Mouse (Mus musculus): ENCODE measurements around the gene Zfp811. TPM values are rescaled to one million over a fixed set of nuclear protein-coding genes. Genes with fewer than 3 reads are reported as not detected.

The Zfp811 gene
- polyA plus RNA-seq, 1 experiment from 2014 or later: 43.4 TPM

DNA sequence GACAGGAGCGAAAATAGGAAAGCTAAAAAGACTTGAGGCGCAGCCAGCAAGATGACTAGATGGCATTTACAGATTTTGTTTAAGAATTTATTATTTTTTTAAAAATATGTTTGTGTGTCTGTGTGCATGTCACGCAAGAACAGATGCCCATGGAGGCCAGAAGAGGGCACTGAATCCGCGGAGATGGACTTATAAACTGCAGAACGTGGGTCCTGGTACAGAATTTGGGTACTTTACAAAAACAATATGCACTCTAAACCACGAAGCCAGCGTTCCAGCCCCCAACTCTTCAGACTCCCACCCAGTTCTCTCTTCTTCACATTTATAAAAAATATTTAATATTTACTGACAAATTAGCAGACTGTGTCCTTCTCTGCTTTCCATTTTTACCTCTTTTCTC, 20.5 kb downstream of the Zfp811 start:
- WGBS: 73% methylated on average over 8 of the region's 8 CpGs
- Histone ChIP-seq H3K9me3 (no peaks in the 10 kb centered on the region), H3K4me3 (no peak overlapping the region), H3K4me1 (peaks cover 20% of the 10 kb centered on the region), H3K27me3 (replicated peaks) (no peaks in the 10 kb centered on the region), H3K9ac (no peak overlapping the region), H3K36me3 (peaks cover 16% of the 10 kb centered on the region), H3K4me2 (replicated peaks) (peak overlapping the region; percentile 68; the same call in 1 of the 2 replicates), H3K27ac (no peak overlapping the region)
- no peak for ATAC-seq (ENCODE audit: low FRiP score, low read depth)

DNA sequence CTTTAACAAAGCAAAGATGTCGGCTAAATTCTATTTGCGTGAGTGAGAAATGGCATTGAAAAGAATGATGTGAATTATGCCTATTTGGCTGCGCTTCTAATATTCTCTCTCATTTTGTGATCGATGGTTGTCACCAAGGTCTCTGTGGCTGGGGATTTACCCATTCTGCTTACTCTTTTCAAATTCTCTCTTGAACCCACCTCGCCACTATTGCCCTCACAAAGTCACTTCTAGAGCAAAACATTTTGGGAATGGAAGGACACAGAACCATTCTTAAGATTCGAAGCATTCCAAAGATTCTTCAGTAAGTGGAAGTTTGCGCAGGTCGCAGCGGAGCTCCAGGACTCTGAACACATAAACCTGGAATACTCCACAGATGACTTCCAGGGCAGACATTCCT, 21.2 kb downstream of the Zfp811 start:
- H3K27me3 ChIP-seq (replicated peaks): no peaks in the 10 kb centered on the region
- H3K4me2 ChIP-seq (replicated peaks): peak overlapping the region; percentile 68
- ATAC-seq (ENCODE audit: low FRiP score, low read depth): 0 out of 2 replicates have a peak, but pooled peaks have one; percentile 1
- peaks cover 6% of the 10 kb centered on the region; the same call in 1 of the 2 replicates for H3K9me3 ChIP-seq
- H3K9ac ChIP-seq: 0 out of 2 replicates have a peak overlapping the region, but pooled peaks have one; percentile 41
- WGBS: 13% methylated on average over 9 of the region's 9 CpGs
- no peak overlapping the region for H3K27ac ChIP-seq
- H3K36me3 ChIP-seq: peaks cover 23% of the 10 kb centered on the region
- H3K4me3 ChIP-seq: peak overlapping the region; percentile 93
- peaks cover 20% of the 10 kb centered on the region for H3K4me1 ChIP-seq

DNA sequence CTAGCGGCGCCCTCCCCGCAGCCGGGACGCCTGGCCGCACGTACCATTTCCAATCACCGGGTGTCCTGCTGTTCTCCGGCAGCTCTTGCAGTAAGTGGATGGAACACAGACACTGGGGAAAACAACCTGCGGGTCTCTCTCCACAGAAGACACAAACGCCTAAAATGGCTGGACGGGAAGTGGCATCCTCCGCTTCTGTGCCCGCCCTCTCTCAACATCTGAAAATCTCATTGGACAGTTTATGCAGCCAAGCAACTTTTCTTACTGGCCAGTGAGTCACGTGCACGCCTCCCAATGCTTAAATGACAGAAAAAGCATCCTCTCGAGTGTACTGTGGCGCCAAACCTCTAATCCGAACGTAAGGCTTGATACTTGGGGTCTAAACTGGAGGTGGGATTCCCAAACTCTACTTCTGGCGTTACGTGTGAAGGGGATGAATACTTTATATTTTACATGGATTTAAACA, 21.6 kb downstream of the Zfp811 start, which contains the start of gene Zfp871:
Zfp871 (minus strand) TSS at position 194 of the 466 bp plus-strand sequence.
- Histone ChIP-seq H3K9ac (peak within 1 kb of the TSS; percentile 86), H3K36me3 (peaks cover 28% of the 10 kb centered on the region), H3K4me1 (peaks cover 20% of the 10 kb centered on the region), H3K27me3 (replicated peaks) (no peaks in the 10 kb centered on the region), H3K4me2 (replicated peaks) (peak within 1 kb of the TSS; percentile 68), H3K27ac (peak within 1 kb of the TSS; percentile 79), H3K4me3 (peak within 1 kb of the TSS; percentile 93), H3K9me3 (peaks cover 8% of the 10 kb centered on the region; the same call in 1 of the 2 replicates)
- WGBS: under 1% methylated on average over 22 of the region's 22 CpGs
- ATAC-seq (ENCODE audit: low FRiP score, low read depth): peak; percentile 98

DNA sequence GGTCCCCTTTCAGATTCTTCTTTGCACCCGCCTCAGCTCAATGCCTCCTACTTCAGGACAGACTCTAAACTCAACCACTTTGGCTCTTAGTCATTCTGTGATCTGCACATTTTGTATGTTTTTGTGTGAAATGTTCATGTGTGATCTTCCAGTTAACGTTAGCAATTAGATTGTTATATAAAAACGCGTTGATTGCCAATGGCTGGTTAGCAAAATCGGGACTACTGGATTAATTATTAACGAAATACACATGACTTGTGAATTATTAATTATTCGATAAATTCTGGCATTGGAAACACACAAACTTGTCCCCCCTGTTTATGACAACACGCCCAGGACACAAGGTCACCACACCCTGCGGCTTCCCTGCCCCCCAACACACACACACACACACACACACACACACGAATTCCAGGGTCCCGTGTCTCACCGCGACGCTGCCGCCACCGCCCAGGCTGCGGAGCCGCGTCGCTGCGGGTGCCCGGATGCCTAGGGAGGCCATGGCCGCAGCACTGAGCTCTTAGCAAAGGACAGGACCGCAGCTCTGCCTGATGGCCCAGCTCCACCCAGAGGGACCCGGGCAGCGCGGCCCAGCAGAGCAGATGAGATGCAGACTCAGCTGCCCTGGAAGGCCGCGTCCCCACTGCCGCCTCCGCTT, 22.2 kb downstream of the Zfp811 start:
- no peaks in the 10 kb centered on the region for H3K27me3 ChIP-seq (replicated peaks)
- peak; percentile 89 for ATAC-seq (ENCODE audit: low FRiP score, low read depth)
- peaks cover 8% of the 10 kb centered on the region; the same call in 1 of the 2 replicates for H3K9me3 ChIP-seq
- H3K27ac ChIP-seq: peak overlapping the region; percentile 79
- peak overlapping the region; percentile 93 for H3K4me3 ChIP-seq
- H3K36me3 ChIP-seq: peaks cover 33% of the 10 kb centered on the region
- WGBS: under 1% methylated on average over 31 of the region's 31 CpGs
- H3K9ac ChIP-seq: peak overlapping the region; percentile 86
- H3K4me1 ChIP-seq: peaks cover 20% of the 10 kb centered on the region
- H3K4me2 ChIP-seq (replicated peaks): peak overlapping the region; percentile 68

DNA sequence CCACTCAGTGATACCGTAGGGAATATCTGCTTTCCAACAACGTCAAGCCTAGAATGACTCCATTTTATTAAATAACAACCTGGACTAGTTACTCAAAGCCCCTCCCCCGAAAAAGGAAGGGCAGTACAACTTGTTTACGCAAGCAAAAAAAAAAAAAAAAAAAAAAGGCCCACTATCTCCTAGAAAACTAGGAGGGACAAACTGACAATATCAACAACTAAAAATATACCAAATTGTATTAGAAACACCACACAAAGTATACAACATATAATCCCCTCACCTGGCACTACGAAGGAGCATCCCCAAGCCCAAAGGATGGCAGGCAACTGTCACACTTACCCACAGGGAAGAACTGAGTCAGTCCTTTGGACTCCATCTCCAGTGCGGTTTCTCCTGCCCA, 22.8 kb downstream of the Zfp811 start:
- Histone ChIP-seq H3K4me3 (peak overlapping the region; percentile 93), H3K4me1 (peaks cover 20% of the 10 kb centered on the region), H3K4me2 (replicated peaks) (peak overlapping the region; percentile 68), H3K27me3 (replicated peaks) (no peaks in the 10 kb centered on the region), H3K9me3 (peaks cover 8% of the 10 kb centered on the region; the same call in 1 of the 2 replicates), H3K9ac (peak overlapping the region; percentile 86), H3K36me3 (peaks cover 33% of the 10 kb centered on the region), H3K27ac (no peak overlapping the region)
- ATAC-seq (ENCODE audit: low FRiP score, low read depth): no peak
- WGBS: 81% methylated on average over 6 of the region's 6 CpGs

DNA sequence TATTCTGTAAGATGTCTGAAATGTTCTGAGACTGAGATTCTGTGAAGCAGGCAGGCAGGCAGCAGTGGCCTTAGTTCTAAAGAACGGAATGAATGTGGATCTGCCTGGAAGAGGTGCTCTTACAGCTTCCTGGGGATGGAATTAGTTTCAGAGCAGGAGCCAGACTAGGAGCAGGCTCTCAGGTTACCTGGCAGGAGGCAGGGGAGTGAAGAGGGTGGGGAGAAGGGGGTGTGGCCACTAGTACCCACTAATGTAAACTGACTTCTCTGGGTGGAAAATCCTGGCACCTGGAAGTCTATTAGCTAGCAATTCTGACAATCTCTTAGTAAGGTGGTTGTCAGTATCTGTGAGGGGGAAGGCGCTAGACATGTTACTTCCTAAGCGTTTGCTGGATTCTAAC, 24.1 kb downstream of the Zfp811 start:
- WGBS: 95% methylated on average over 3 of the region's 3 CpGs
- Histone ChIP-seq H3K4me3 (no peak overlapping the region), H3K27me3 (replicated peaks) (no peaks in the 10 kb centered on the region), H3K9ac (no peak overlapping the region), H3K4me2 (replicated peaks) (0 out of 2 replicates have a peak overlapping the region, but pooled peaks have one; percentile 10), H3K4me1 (peaks cover 20% of the 10 kb centered on the region), H3K27ac (no peak overlapping the region), H3K36me3 (peaks cover 35% of the 10 kb centered on the region), H3K9me3 (peaks cover 8% of the 10 kb centered on the region; the same call in 1 of the 2 replicates)
- no peak for ATAC-seq (ENCODE audit: low FRiP score, low read depth)

DNA sequence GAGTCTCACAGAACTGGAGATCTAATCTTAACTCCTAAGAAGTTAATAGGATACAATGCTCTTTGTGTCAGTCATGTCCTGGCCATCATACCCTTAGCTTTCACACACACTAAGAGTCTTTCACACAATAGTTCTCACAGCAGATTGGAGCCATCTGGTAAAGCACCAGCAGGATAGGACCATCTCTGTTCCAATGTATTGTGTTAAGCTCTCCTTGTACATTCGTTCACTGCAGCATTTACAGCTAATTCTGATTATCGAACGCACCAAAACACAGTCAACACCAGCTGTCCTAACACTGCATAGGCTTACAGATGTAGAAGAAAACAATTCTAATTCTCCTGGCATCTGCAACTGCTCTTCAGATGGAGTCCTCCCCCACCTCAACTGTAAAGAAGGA, 32.2 kb downstream of the Zfp811 start:
- no peak for ATAC-seq (ENCODE audit: low FRiP score, low read depth)
- H3K36me3 ChIP-seq: peaks cover 63% of the 10 kb centered on the region
- H3K27me3 ChIP-seq (replicated peaks): no peaks in the 10 kb centered on the region

DNA sequence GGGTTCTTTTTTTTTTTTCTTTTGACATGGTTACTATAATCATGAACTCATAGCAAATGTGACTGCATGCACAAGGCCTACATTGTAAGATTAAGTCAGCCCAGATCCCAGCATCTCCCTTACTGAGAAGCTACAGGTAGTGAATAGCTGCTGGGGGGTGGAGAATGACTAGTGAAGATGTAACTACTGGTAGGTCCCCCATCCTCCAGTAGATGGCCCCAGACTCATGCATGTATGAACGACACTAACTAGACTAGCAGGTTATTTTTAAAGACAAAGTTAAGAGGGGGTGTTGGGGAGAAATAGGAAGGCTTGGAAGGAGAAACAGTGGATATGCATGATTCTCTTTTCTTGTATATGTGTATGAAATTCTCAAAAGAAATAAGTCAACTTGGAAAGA, 38.5 kb downstream of the Zfp811 start:
- WGBS: 91% methylated on average over 1 of the region's 1 CpGs

More for the DNA sequence above, 32.2 kb downstream of the Zfp811 start:
- Histone ChIP-seq H3K9ac (no peak overlapping the region), H3K4me2 (replicated peaks) (no peak overlapping the region), H3K4me3 (no peak overlapping the region), H3K4me1 (no peaks in the 10 kb centered on the region), H3K27ac (no peak overlapping the region), H3K9me3 (no peaks in the 10 kb centered on the region)
- WGBS: over 99% methylated on average over 3 of the region's 3 CpGs

DNA sequence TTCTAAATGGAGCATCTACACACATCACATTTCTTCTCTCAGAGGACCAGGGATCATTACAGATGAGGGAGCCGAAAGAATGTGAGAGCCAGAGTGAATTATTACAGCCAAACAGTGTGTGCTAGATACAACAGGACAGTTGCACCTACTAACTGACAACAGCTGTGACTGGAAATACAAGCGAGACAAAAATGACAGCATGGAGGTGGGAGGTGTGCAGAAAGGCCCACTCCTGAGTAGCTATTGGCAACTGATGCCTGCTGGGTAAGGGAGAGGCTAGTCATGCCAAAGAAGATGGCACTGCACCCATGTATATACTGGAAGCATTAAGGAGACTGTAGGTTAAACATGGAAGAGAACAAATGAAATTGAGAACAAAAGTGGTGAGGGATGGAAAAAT, 43.3 kb downstream of the Zfp811 start:
- Histone ChIP-seq H3K9ac (no peak overlapping the region), H3K27ac (no peak overlapping the region), H3K4me3 (no peak overlapping the region), H3K36me3 (peaks cover 68% of the 10 kb centered on the region), H3K9me3 (peaks cover 25% of the 10 kb centered on the region), H3K4me1 (no peaks in the 10 kb centered on the region), H3K4me2 (replicated peaks) (no peak overlapping the region), H3K27me3 (replicated peaks) (no peaks in the 10 kb centered on the region)
- ATAC-seq (ENCODE audit: low FRiP score, low read depth): no peak
- 94% methylated on average over 2 of the region's 2 CpGs for WGBS

More for the DNA sequence above, 38.5 kb downstream of the Zfp811 start:
- Histone ChIP-seq H3K9ac (no peak overlapping the region), H3K4me2 (replicated peaks) (no peak overlapping the region), H3K27me3 (replicated peaks) (no peaks in the 10 kb centered on the region), H3K36me3 (peaks cover 88% of the 10 kb centered on the region), H3K27ac (no peak overlapping the region), H3K4me1 (no peaks in the 10 kb centered on the region), H3K4me3 (no peak overlapping the region), H3K9me3 (peaks cover 14% of the 10 kb centered on the region)
- no peak for ATAC-seq (ENCODE audit: low FRiP score, low read depth)

DNA sequence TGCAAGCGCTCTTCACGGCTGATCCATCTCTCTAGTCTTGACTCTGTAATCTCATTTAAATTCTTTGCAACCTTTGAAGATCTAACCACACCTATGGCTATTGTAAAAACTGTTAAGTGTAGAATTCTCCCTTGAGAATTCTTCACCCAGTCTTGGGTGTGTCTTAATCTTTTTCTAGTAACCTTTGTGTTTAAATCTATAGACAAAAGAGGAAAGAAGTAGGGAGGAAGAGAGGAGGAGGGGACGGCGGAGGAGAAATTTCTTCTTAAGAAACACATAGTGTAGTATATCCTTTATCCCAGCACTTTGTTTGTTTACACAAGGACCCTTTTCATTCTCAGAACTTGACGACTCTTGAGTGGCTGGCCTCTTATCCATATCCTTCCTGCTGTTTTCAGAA, 52.4 kb downstream of the Zfp811 start:
- H3K27ac ChIP-seq: no peak overlapping the region

DNA sequence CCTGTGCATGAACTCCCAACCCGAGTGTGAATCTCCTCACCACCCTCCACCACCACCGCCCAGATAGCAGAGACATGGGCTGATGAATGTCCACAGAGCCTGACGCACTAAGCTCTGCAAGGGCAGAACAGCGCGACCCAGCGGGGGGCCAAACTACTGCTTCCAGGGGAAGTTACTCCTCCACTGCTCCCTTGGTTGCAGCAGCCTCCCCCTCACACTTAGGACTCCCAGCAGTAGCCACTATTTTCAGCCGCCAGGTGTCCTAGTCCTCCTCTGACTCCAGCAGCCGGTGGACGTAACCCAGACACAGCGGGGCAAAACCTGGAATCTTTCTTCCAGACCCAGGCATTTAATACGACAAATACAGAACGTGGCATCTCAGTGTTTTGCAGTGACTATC, 56.1 kb downstream of the Zfp811 start:
- H3K27ac ChIP-seq: no peak overlapping the region
- 18% methylated on average over 12 of the region's 12 CpGs for WGBS
- H3K27me3 ChIP-seq (replicated peaks): no peaks in the 10 kb centered on the region
- no peaks in the 10 kb centered on the region for H3K9me3 ChIP-seq
- H3K9ac ChIP-seq: no peak overlapping the region
- no peak overlapping the region for H3K4me2 ChIP-seq (replicated peaks)
- H3K4me3 ChIP-seq: no peak overlapping the region
- ATAC-seq (ENCODE audit: low FRiP score, low read depth): no peak
- H3K4me1 ChIP-seq: no peaks in the 10 kb centered on the region
- no peaks in the 10 kb centered on the region for H3K36me3 ChIP-seq

More for the DNA sequence above, 52.4 kb downstream of the Zfp811 start:
- 74% methylated on average over 5 of the region's 5 CpGs for WGBS
- ATAC-seq (ENCODE audit: low FRiP score, low read depth): no peak
- no peaks in the 10 kb centered on the region for H3K27me3 ChIP-seq (replicated peaks)
- no peak overlapping the region for H3K4me3 ChIP-seq
- no peak overlapping the region for H3K4me2 ChIP-seq (replicated peaks)
- no peaks in the 10 kb centered on the region for H3K9me3 ChIP-seq
- H3K4me1 ChIP-seq: no peaks in the 10 kb centered on the region
- H3K9ac ChIP-seq: no peak overlapping the region
- no peaks in the 10 kb centered on the region for H3K36me3 ChIP-seq

DNA sequence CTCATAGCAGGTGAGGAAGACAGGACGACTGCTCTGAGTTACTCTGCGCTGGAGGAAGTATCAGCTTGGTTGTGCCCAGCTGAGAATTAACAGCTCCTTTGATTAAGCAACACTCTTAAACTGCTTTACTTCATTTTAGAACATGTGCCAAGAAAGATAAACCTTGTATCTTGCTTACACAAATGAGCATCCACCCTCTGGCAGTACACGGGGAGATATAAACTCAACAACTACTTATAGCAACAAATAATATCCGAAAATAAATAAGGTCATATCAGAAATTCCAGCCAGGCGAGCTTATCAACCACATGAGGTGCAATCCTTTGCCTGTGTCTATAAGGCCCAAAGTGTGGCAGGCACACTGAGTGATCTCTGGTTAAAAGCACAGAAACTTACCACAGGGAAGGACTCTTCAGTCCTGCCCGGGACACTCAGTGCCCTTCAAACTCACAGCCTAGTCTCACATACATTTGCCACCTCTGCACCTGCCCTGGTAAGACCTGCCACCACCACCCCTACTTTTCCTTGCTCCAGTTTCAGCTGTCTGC, 56.8 kb downstream of the Zfp811 start:
- H3K9ac ChIP-seq: no peak overlapping the region
- 81% methylated on average over 6 of the region's 6 CpGs for WGBS
- no peak overlapping the region for H3K4me2 ChIP-seq (replicated peaks)
- H3K9me3 ChIP-seq: no peaks in the 10 kb centered on the region
- no peaks in the 10 kb centered on the region for H3K27me3 ChIP-seq (replicated peaks)
- ATAC-seq (ENCODE audit: low FRiP score, low read depth): no peak
- H3K36me3 ChIP-seq: no peaks in the 10 kb centered on the region
- H3K27ac ChIP-seq: no peak overlapping the region
- H3K4me1 ChIP-seq: no peaks in the 10 kb centered on the region
- H3K4me3 ChIP-seq: no peak overlapping the region
